Mouse (Mus musculus): Measurements from ENCODE around the gene Ctcf. TPM values are rescaled to one million over a fixed set of nuclear protein-coding genes. Genes with fewer than 3 reads are reported as not detected.
A peak's percentile ranks its signal among the peaks of the same experiment; 100 is the strongest.

Gene Ctcf
- polyA plus RNA-seq, 1 experiment from 2014 or later, result 76.9 TPM

GRCm38 (mm10) chr8:105636963-105637510 lies 669 bp downstream of the Ctcf start, which contains the start of gene Agrp:
Gene Agrp, minus strand, starts transcription at chr8:105637393.
- peak within 1 kb of the TSS; percentile 93 for H3K9ac ChIP-seq
- WGBS, result under 1% methylated on average over 63 of the region's 63 CpGs
- H3K27me3 ChIP-seq (ENCODE audit: control insufficient read depth, insufficient read depth, low read length), result no peaks in the 10 kb centered on the region
- H3K36me3 ChIP-seq (replicated peaks; ENCODE audit: control insufficient read depth, insufficient read depth), result no peaks in the 10 kb centered on the region
- peak within 1 kb of the TSS; percentile 94 for H3K4me2 ChIP-seq (replicated peaks)
- ATAC-seq (ENCODE audit: low FRiP score) (peak; percentile 25), DNase-seq (ENCODE audit: low spot score) (peak; percentile 68)
- H3K4me3 ChIP-seq (replicated peaks; ENCODE audit: low read length), result peak within 1 kb of the TSS; percentile 63
- H3K4me1 ChIP-seq (replicated peaks; ENCODE audit: control insufficient read depth, insufficient read depth, low read length), result peaks cover 23% of the 10 kb centered on the region
- peak within 1 kb of the TSS; percentile 99 for H3K27ac ChIP-seq
- no peaks in the 10 kb centered on the region for H3K9me3 ChIP-seq (ENCODE audit: control insufficient read depth, low read length)

GRCm38 (mm10) chr8:105637601-105638041 lies 1.3 kb downstream of the Ctcf start:
- peak; percentile 45 for DNase-seq (ENCODE audit: low spot score)
- Histone ChIP-seq H3K27ac (peak overlapping the region; percentile 99), H3K4me2 (replicated peaks) (peak overlapping the region; percentile 94), H3K27me3 (ENCODE audit: control insufficient read depth, insufficient read depth, low read length) (no peaks in the 10 kb centered on the region), H3K4me3 (replicated peaks; ENCODE audit: low read length) (peak overlapping the region; percentile 63), H3K4me1 (replicated peaks; ENCODE audit: control insufficient read depth, insufficient read depth, low read length) (peaks cover 23% of the 10 kb centered on the region), H3K9me3 (ENCODE audit: control insufficient read depth, low read length) (no peaks in the 10 kb centered on the region), H3K36me3 (replicated peaks; ENCODE audit: control insufficient read depth, insufficient read depth) (no peaks in the 10 kb centered on the region), H3K9ac (peak overlapping the region; percentile 93)
- no peak for ATAC-seq (ENCODE audit: low FRiP score)
- WGBS, result under 1% methylated on average over 11 of the region's 11 CpGs

GRCm38 (mm10) chr8:105638510-105638909 lies 2.1 kb downstream of the Ctcf start:
- peak overlapping the region; percentile 94 for H3K4me2 ChIP-seq (replicated peaks)
- no peak overlapping the region for H3K27ac ChIP-seq
- ATAC-seq (ENCODE audit: low FRiP score) (no peak), DNase-seq (ENCODE audit: low spot score) (no peak)
- no peaks in the 10 kb centered on the region for H3K27me3 ChIP-seq (ENCODE audit: control insufficient read depth, insufficient read depth, low read length)
- H3K4me3 ChIP-seq (replicated peaks; ENCODE audit: low read length), result peak overlapping the region; percentile 63
- 91% methylated on average over 4 of the region's 4 CpGs for WGBS
- H3K36me3 ChIP-seq (replicated peaks; ENCODE audit: control insufficient read depth, insufficient read depth), result peaks cover 2% of the 10 kb centered on the region
- peaks cover 23% of the 10 kb centered on the region for H3K4me1 ChIP-seq (replicated peaks; ENCODE audit: control insufficient read depth, insufficient read depth, low read length)
- peak overlapping the region; percentile 93; the same call in 1 of the 2 replicates for H3K9ac ChIP-seq
- H3K9me3 ChIP-seq (ENCODE audit: control insufficient read depth, low read length), result no peaks in the 10 kb centered on the region

- Histone ChIP-seq H3K9me3 (ENCODE audit: control insufficient read depth, low read length) (no peaks in the 10 kb centered on the region), H3K4me2 (replicated peaks) (no peak overlapping the region), H3K4me3 (replicated peaks; ENCODE audit: low read length) (no peak overlapping the region), H3K27me3 (ENCODE audit: control insufficient read depth, insufficient read depth, low read length) (no peaks in the 10 kb centered on the region), H3K27ac (no peak overlapping the region), H3K36me3 (replicated peaks; ENCODE audit: control insufficient read depth, insufficient read depth) (peaks cover 12% of the 10 kb centered on the region), H3K4me1 (replicated peaks; ENCODE audit: control insufficient read depth, insufficient read depth, low read length) (peaks cover 23% of the 10 kb centered on the region), H3K9ac (no peak overlapping the region)
- WGBS, result 71% methylated on average over 1 of the region's 1 CpGs
- DNase-seq (ENCODE audit: low spot score) (no peak), ATAC-seq (ENCODE audit: low FRiP score) (no peak)
Observed at GRCm38 (mm10) chr8:105639835-105640234, 3.5 kb downstream of the Ctcf start.

- Histone ChIP-seq H3K9ac (no peak overlapping the region), H3K27me3 (ENCODE audit: control insufficient read depth, insufficient read depth, low read length) (no peaks in the 10 kb centered on the region), H3K4me3 (replicated peaks; ENCODE audit: low read length) (no peak overlapping the region), H3K4me1 (replicated peaks; ENCODE audit: control insufficient read depth, insufficient read depth, low read length) (peaks cover 20% of the 10 kb centered on the region), H3K9me3 (ENCODE audit: control insufficient read depth, low read length) (no peaks in the 10 kb centered on the region), H3K36me3 (replicated peaks; ENCODE audit: control insufficient read depth, insufficient read depth) (peaks cover 19% of the 10 kb centered on the region), H3K4me2 (replicated peaks) (no peak overlapping the region), H3K27ac (no peak overlapping the region)
- DNase-seq (ENCODE audit: low spot score), result no peak
- no peak for ATAC-seq (ENCODE audit: low FRiP score)
- WGBS, result 75% methylated on average over 2 of the region's 2 CpGs
Observed at GRCm38 (mm10) chr8:105640511-105640910, 4.1 kb downstream of the Ctcf start.

GRCm38 (mm10) chr8:105645205-105645604 lies 8.8 kb downstream of the Ctcf start:
- no peak overlapping the region for H3K4me2 ChIP-seq (replicated peaks)
- DNase-seq (ENCODE audit: low spot score) (no peak), ATAC-seq (ENCODE audit: low FRiP score) (no peak)
- 100% methylated on average over 1 of the region's 1 CpGs for WGBS
- no peaks in the 10 kb centered on the region for H3K4me1 ChIP-seq (replicated peaks; ENCODE audit: control insufficient read depth, insufficient read depth, low read length)
- H3K9ac ChIP-seq, result no peak overlapping the region
- H3K27ac ChIP-seq, result no peak overlapping the region
- peaks cover 21% of the 10 kb centered on the region for H3K36me3 ChIP-seq (replicated peaks; ENCODE audit: control insufficient read depth, insufficient read depth)
- no peak overlapping the region for H3K4me3 ChIP-seq (replicated peaks; ENCODE audit: low read length)
- no peaks in the 10 kb centered on the region for H3K9me3 ChIP-seq (ENCODE audit: control insufficient read depth, low read length)
- H3K27me3 ChIP-seq (ENCODE audit: control insufficient read depth, insufficient read depth, low read length), result no peaks in the 10 kb centered on the region

GRCm38 (mm10) chr8:105648929-105649328 lies 12.6 kb downstream of the Ctcf start:
- Histone ChIP-seq H3K27me3 (ENCODE audit: control insufficient read depth, insufficient read depth, low read length) (no peaks in the 10 kb centered on the region), H3K9ac (no peak overlapping the region), H3K36me3 (replicated peaks; ENCODE audit: control insufficient read depth, insufficient read depth) (peaks cover 33% of the 10 kb centered on the region), H3K27ac (no peak overlapping the region), H3K4me3 (replicated peaks; ENCODE audit: low read length) (no peak overlapping the region), H3K4me2 (replicated peaks) (no peak overlapping the region), H3K9me3 (ENCODE audit: control insufficient read depth, low read length) (no peaks in the 10 kb centered on the region), H3K4me1 (replicated peaks; ENCODE audit: control insufficient read depth, insufficient read depth, low read length) (no peaks in the 10 kb centered on the region)
- WGBS, result 97% methylated on average over 1 of the region's 1 CpGs
- DNase-seq (ENCODE audit: low spot score) (no peak), ATAC-seq (ENCODE audit: low FRiP score) (no peak)

- no peaks in the 10 kb centered on the region for H3K27me3 ChIP-seq (ENCODE audit: control insufficient read depth, insufficient read depth, low read length)
- H3K4me2 ChIP-seq (replicated peaks), result no peak overlapping the region
- no peak for ATAC-seq (ENCODE audit: low FRiP score)
- H3K9me3 ChIP-seq (ENCODE audit: control insufficient read depth, low read length), result no peaks in the 10 kb centered on the region
- peaks cover 10% of the 10 kb centered on the region for H3K36me3 ChIP-seq (replicated peaks; ENCODE audit: control insufficient read depth, insufficient read depth)
- no peak overlapping the region for H3K4me3 ChIP-seq (replicated peaks; ENCODE audit: low read length)
- no peaks in the 10 kb centered on the region for H3K4me1 ChIP-seq (replicated peaks; ENCODE audit: control insufficient read depth, insufficient read depth, low read length)
- H3K27ac ChIP-seq, result no peak overlapping the region
- no peak overlapping the region for H3K9ac ChIP-seq
- no peak for DNase-seq (ENCODE audit: low spot score)
Observed at GRCm38 (mm10) chr8:105657641-105658040, 21.3 kb downstream of the Ctcf start.

- WGBS, result 80% methylated on average over 3 of the region's 3 CpGs
- H3K27me3 ChIP-seq (ENCODE audit: control insufficient read depth, insufficient read depth, low read length), result no peaks in the 10 kb centered on the region
- no peaks in the 10 kb centered on the region for H3K4me1 ChIP-seq (replicated peaks; ENCODE audit: control insufficient read depth, insufficient read depth, low read length)
- no peaks in the 10 kb centered on the region for H3K9me3 ChIP-seq (ENCODE audit: control insufficient read depth, low read length)
- H3K9ac ChIP-seq, result no peak overlapping the region
- no peak for ATAC-seq (ENCODE audit: low FRiP score)
- no peak overlapping the region for H3K4me2 ChIP-seq (replicated peaks)
- H3K27ac ChIP-seq, result no peak overlapping the region
- no peak for DNase-seq (ENCODE audit: low spot score)
- H3K36me3 ChIP-seq (replicated peaks; ENCODE audit: control insufficient read depth, insufficient read depth), result peaks cover 24% of the 10 kb centered on the region
- no peak overlapping the region for H3K4me3 ChIP-seq (replicated peaks; ENCODE audit: low read length)
Observed at GRCm38 (mm10) chr8:105661167-105661566, 24.8 kb downstream of the Ctcf start.

- H3K36me3 ChIP-seq (replicated peaks; ENCODE audit: control insufficient read depth, insufficient read depth), result peaks cover 98% of the 10 kb centered on the region
- H3K4me3 ChIP-seq (replicated peaks; ENCODE audit: low read length), result no peak overlapping the region
- H3K9me3 ChIP-seq (ENCODE audit: control insufficient read depth, low read length), result no peaks in the 10 kb centered on the region
- H3K27me3 ChIP-seq (ENCODE audit: control insufficient read depth, insufficient read depth, low read length), result no peaks in the 10 kb centered on the region
- no peak for ATAC-seq (ENCODE audit: low FRiP score)
- no peak overlapping the region for H3K4me2 ChIP-seq (replicated peaks)
- no peak overlapping the region for H3K9ac ChIP-seq
- no peak overlapping the region for H3K27ac ChIP-seq
- DNase-seq (ENCODE audit: low spot score), result no peak
- H3K4me1 ChIP-seq (replicated peaks; ENCODE audit: control insufficient read depth, insufficient read depth, low read length), result no peaks in the 10 kb centered on the region
- WGBS, result 94% methylated on average over 1 of the region's 1 CpGs
Observed at GRCm38 (mm10) chr8:105677891-105678290, 41.5 kb downstream of the Ctcf start.

All from hindbrain, embryonic 14.5 days (tissue).